Mouse (Mus musculus): ENCODE results near the gene Apoc4. TPM values are rescaled to one million over a fixed set of nuclear protein-coding genes. Genes with fewer than 3 reads are reported as not detected.
"Not testable (repeated sequence)": the region's sequence is repeated elsewhere in the genome, so short reads cannot be mapped to it uniquely, and the experiment has no call there.

The Apoc4 gene
- total RNA-seq, 2 experiments from 2014 or later = not detected

- no peak for DNase-seq (ENCODE audit: low spot score in 2 of 2)
- H3K4me3 ChIP-seq = peak overlapping the region; percentile 60
- no peak for TF ChIP-seq CTCF (conservative IDR thresholded peaks at IDR 0.05)
These were observed 14.6 kb upstream of the Apoc4 start for GRCm38 (mm10) chr7:19695881-19696280.

DNA sequence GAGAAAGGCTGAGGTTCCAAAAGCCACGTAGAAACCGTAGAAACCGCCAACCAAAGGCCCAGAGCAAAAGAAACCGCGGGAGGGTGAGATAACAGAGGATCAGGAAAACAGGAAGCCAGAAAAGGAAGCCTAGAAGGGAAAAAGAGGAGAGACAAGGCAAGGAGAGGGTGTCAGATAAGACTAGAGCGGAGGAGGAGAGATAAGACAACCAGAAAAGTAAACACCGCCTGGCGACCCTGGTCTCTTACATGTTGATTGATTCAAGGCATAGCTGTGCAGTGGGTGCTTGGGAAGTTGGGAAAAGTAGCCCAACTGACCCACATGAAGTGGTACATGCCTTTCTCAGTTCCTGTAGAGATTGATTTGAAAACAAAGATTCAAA is 13.9 kb upstream of the Apoc4 start:
- no peak for DNase-seq (ENCODE audit: low spot score in 2 of 2)
- Histone ChIP-seq H3K27ac (peak overlapping the region; percentile 78), H3K4me3 (peak overlapping the region; percentile 60)
- no peak for TF ChIP-seq CTCF (conservative IDR thresholded peaks at IDR 0.05)

More at GRCm38 (mm10) chr7:19695881-19696280, 14.6 kb upstream of the Apoc4 start:
- peak overlapping the region; percentile 91; the same call in 1 of the 2 replicates for H3K27ac ChIP-seq

DNA sequence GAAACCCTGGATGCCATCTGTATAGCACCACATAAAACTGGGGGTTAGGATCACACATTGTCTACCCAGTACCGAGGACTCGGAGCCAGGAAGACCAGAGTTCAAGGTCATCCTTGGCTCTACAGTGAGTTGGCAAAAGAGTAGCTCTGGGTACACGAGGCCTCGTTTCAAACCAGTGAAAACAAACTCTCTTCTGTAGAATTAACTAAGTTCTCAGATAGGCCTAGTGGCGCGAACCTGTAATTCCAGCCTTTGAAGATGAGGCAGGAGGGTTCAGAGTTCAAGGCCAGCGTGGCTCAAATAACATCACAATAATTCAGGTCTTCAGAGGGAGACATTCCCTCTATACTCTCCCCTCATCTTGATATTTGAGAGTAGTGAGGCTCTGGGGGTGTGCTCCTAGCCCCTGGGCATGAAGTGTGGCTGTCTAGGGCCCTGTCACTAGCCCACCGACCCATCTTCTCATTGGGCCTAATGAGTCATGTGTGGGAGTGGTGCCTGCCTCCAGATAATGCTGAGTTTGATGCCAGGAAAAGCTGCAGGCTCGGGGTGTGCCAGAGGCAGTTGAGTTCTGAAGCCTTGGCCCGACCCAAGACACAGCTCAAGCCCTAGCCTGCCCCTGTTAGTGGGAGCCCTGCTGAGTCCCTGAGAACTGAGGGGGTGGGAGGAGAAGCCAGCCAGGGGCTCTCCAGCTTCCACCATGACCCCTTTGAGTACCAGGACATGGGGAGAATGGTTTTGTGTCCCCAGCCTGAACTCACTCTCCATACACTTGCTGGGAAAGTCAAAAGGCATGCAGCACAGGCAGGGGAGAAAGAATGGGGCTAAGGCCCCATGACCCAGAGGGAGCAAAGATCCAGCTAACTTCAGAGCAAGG is 13.3 kb upstream of the Apoc4 start:
- TF ChIP-seq CTCF (conservative IDR thresholded peaks at IDR 0.05) = no peak
- peak overlapping the region; percentile 78 for H3K27ac ChIP-seq
- peak overlapping the region; percentile 60 for H3K4me3 ChIP-seq
- no peak for DNase-seq (ENCODE audit: low spot score in 2 of 2)

GRCm38 (mm10) chr7:19693421-19693820 is 12.1 kb upstream of the Apoc4 start:
- no peak for TF ChIP-seq CTCF (conservative IDR thresholded peaks at IDR 0.05)
- H3K27ac ChIP-seq = peak overlapping the region; percentile 78
- H3K4me3 ChIP-seq = no peak overlapping the region
- DNase-seq (ENCODE audit: low spot score in 2 of 2) = peak; percentile 61 to 66

GRCm38 (mm10) chr7:19691873-19692865 is 10.9 kb upstream of the Apoc4 start, which contains the start of gene Apoc1:
TSS of gene Apoc1 (minus strand) at chr7:19692660.
- Histone ChIP-seq H3K27ac (peak within 1 kb of the TSS; percentile 73), H3K4me3 (no peak within 1 kb of the TSS)
- no peak for TF ChIP-seq CTCF (conservative IDR thresholded peaks at IDR 0.05)
- no peak for DNase-seq (ENCODE audit: low spot score in 2 of 2)

DNA sequence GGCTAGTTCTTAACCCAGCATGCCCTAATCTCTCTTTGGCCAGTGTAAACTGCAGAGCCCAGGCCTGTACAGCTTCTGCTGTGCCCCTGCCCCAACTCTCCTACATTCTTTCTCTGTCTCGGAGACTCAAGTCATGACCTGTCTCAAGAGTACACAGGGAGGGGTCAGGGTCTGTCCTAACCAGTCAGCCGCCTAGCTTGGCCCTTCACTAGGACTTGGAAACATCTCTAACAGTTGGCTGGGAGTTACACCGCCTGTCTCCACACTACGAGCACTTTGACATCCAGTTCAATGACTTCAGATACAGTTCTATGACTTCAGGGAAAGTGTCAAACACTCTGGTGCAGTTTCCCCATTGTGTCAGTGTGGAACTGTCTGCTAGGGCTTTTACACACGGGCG is 10.2 kb upstream of the Apoc4 start:
- no peak for DNase-seq (ENCODE audit: low spot score in 2 of 2)
- Histone ChIP-seq H3K4me3 (no peak overlapping the region), H3K27ac (no peak overlapping the region)
- TF ChIP-seq CTCF (conservative IDR thresholded peaks at IDR 0.05) = no peak

- H3K4me3 ChIP-seq = no peak overlapping the region
- H3K27ac ChIP-seq = no peak overlapping the region
- no peak for DNase-seq (ENCODE audit: low spot score in 2 of 2)
- TF ChIP-seq CTCF (conservative IDR thresholded peaks at IDR 0.05) = no peak
These were observed 9.6 kb upstream of the Apoc4 start for GRCm38 (mm10) chr7:19690845-19691244.

DNA sequence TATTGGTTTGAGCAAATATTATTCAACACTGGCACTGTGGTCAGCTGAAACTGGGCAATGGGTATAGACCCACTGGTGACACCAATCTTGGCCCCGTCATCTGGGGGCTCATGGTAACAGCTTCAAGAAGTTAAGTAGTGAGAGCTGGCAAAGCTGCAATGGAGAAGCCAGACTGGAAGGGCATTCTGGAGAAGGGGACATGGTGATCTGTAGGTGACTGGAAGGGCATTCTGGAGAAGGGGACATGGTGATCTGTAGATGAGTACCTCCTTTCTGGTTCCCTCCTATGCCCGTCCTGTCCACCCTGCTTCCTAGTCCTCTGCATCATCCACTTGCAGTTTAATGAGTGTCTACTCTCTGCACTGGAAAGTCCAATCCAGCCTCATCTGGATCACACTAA is 7.3 kb upstream of the Apoc4 start:
- Histone ChIP-seq H3K27ac (no peak overlapping the region), H3K4me3 (no peak overlapping the region)
- DNase-seq (ENCODE audit: low spot score in 2 of 2) = no peak
- TF ChIP-seq CTCF (conservative IDR thresholded peaks at IDR 0.05) = no peak

DNA sequence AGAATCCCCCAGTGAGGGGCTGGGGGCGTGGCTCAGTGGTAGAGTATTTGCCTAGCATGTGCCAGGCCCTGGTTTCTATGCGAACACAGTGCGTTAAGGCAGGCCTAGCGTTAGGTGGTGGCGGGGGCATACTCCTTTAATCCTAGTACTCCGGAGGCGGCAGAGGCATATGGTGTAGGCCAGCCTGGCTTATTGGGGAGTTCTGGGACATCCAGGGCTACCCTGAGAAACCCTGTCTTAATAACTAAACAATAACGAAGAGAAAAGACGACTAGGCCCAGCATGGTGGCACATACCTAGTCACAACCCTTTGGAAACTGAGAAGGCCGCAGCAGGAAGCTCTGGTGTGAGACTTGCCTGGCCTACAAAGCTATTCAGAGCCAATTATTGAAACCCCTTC is 6.8 kb upstream of the Apoc4 start:
- TF ChIP-seq CTCF (conservative IDR thresholded peaks at IDR 0.05) = no peak
- H3K4me3 ChIP-seq = no peak overlapping the region
- no peak for DNase-seq (ENCODE audit: low spot score in 2 of 2)
- H3K27ac ChIP-seq = no peak overlapping the region

DNA sequence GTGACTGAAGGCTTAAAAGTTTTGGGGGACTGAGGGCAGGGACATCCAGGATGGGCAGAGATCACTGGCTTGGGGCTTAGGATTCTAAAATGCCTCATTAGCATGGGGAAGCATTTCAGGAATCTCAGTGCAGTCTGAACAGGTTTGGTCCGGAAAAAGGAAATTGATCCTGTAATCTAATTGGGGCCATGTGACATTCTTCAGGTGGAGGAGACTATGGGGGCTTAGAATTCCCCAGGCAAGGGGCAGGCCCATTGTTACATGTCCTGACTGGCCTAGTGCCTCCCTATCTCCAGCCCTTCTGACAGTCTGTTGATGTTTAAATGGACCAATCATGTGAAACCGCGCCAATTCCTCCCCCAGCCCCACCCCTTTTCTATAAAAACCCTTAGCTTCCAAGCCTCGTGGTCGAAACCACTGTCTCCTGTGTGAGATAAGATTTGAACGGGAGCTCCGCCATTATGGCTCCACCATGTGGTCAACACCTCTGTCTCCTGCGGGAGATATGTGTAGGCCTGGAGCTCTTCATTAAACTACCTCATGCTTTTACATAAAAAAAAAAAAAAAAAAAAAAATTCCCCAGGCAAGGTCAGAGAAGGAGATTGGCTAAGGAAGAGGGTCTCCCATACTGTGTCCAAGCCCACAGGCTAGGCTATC is 5.8 kb upstream of the Apoc4 start:
- not testable (repeated sequence) for DNase-seq (ENCODE audit: low spot score in 2 of 2); H3K4me3 ChIP-seq; H3K27ac ChIP-seq

- Histone ChIP-seq H3K4me3 (no peak overlapping the region), H3K27ac (no peak overlapping the region)
- TF ChIP-seq CTCF (conservative IDR thresholded peaks at IDR 0.05) = no peak
- DNase-seq (ENCODE audit: low spot score in 2 of 2) = no peak
These were observed 5.2 kb upstream of the Apoc4 start for GRCm38 (mm10) chr7:19686521-19686920.

- Histone ChIP-seq H3K4me3 (no peak overlapping the region), H3K27ac (no peak overlapping the region)
- TF ChIP-seq CTCF (conservative IDR thresholded peaks at IDR 0.05) = no peak
- DNase-seq (ENCODE audit: low spot score in 2 of 2) = no peak
These were observed 4.1 kb upstream of the Apoc4 start for GRCm38 (mm10) chr7:19685374-19685773.

Data from layer of hippocampus, adult 2 months (tissue).